Comparison of ENCODE assay signal across 26 mouse cellular contexts in genomic region chr8:11092348-11092747, GRCm38 (mm10).
DNase-seq lines count a peak whose midpoint lies in the region; ATAC-seq and TF ChIP-seq lines count a peak whose summit lies in the region.
"Had no signal": no experiment of that assay in that cellular context is flagged by ENCODE, and none has a peak within 500 bp of the region (broad histone marks: within the 10 kb centered on the region; RNA-seq: fewer than 3 reads in every experiment).

No protein-coding gene starts in this region.

- H3K36me3 ChIP-seq in hindbrain, embryonic 10.5 days = no peaks in the 10 kb centered on the region
- no peaks in the 10 kb centered on the region for H3K36me3 ChIP-seq in hindbrain, embryonic 12.5 days
- H3K36me3 ChIP-seq in liver, embryonic 14.5 days (replicated peaks; ENCODE audit: control insufficient read depth, insufficient read depth, low read depth) = no peaks in the 10 kb centered on the region
- H3K36me3 ChIP-seq: embryonic facial prominence, embryonic 13.5 days; forebrain, embryonic 10.5 days; forebrain, embryonic 15.5 days; midbrain, embryonic 12.5 days had no signal

- peak; percentile 13 for DNase-seq in heart, adult 11 months
- no peak for DNase-seq in heart, adult 9 months (ENCODE audit: low spot score in 2 of 2)
- no peak for DNase-seq in hindbrain, embryonic 10.5 days (ENCODE audit: low spot score)
- no peak for DNase-seq in liver, embryonic 14.5 days (ENCODE audit: low read depth in 3 of 3, low spot score in 3 of 3)
- peak; percentile 37 for DNase-seq in yolk sac, embryonic 10.5 days (ENCODE audit: low spot score)
- no peak for DNase-seq in lung, postnatal 10 days
- DNase-seq: adrenal gland, postnatal 25 days; cerebellum, adult 11-12 months; cerebellum, adult 9-11 months; gastrocnemius, adult 2 months; gastrocnemius, postnatal 36 days; heart, postnatal 14 days; kidney, adult 9 months; kidney, postnatal 10 days; layer of hippocampus, postnatal 36 days; left cerebral cortex, postnatal 4 days; lung, embryonic 14.5 days had no signal

- H3K9me3 ChIP-seq in hindbrain, embryonic 10.5 days = no peaks in the 10 kb centered on the region
- H3K9me3 ChIP-seq in hindbrain, embryonic 12.5 days (replicated peaks) = no peaks in the 10 kb centered on the region
- H3K9me3 ChIP-seq in liver, embryonic 14.5 days (ENCODE audit: control insufficient read depth, low read length) = no peaks in the 10 kb centered on the region
- H3K9me3 ChIP-seq: embryonic facial prominence, embryonic 13.5 days; forebrain, embryonic 10.5 days; forebrain, embryonic 15.5 days; midbrain, embryonic 12.5 days had no signal

- H3K9ac ChIP-seq in hindbrain, embryonic 12.5 days = no peak overlapping the region
- no peak overlapping the region for H3K9ac ChIP-seq in liver, embryonic 14.5 days (replicated peaks)
- H3K9ac ChIP-seq: embryonic facial prominence, embryonic 13.5 days; forebrain, embryonic 15.5 days; hindbrain, embryonic 14.5 days; lung, embryonic 14.5 days; midbrain, embryonic 12.5 days had no signal

- no peak overlapping the region for H3K4me3 ChIP-seq in hindbrain, embryonic 10.5 days
- no peak overlapping the region for H3K4me3 ChIP-seq in hindbrain, embryonic 12.5 days
- no peak overlapping the region for H3K4me3 ChIP-seq in liver, embryonic 14.5 days (ENCODE audit: insufficient read depth in 1 of 2, low read depth in 2 of 2, low read length in 2 of 2)
- H3K4me3 ChIP-seq: embryonic facial prominence, embryonic 13.5 days; forebrain, embryonic 10.5 days; forebrain, embryonic 15.5 days; gastrocnemius, adult 2 months; heart, adult 2 months; midbrain, embryonic 12.5 days had no signal

- no peaks in the 10 kb centered on the region for H3K4me1 ChIP-seq in hindbrain, embryonic 10.5 days (replicated peaks)
- no peaks in the 10 kb centered on the region; the same call in 1 of the 2 replicates for H3K4me1 ChIP-seq in hindbrain, embryonic 12.5 days
- H3K4me1 ChIP-seq in liver, embryonic 14.5 days (replicated peaks; ENCODE audit: control insufficient read depth in 2 of 2, insufficient read depth in 2 of 2, low read length in 1 of 2) = peaks cover 14 to 24% of the 10 kb centered on the region in 2 experiments
- H3K4me1 ChIP-seq: forebrain, embryonic 15.5 days; midbrain, embryonic 12.5 days had no signal

- no peaks in the 10 kb centered on the region for H3K27me3 ChIP-seq in hindbrain, embryonic 10.5 days (ENCODE audit: insufficient read depth, poor library complexity, severe bottlenecking)
- H3K27me3 ChIP-seq in hindbrain, embryonic 12.5 days = no peaks in the 10 kb centered on the region
- no peaks in the 10 kb centered on the region for H3K27me3 ChIP-seq in liver, embryonic 14.5 days (ENCODE audit: control insufficient read depth, insufficient read depth, low read length)
- H3K27me3 ChIP-seq: embryonic facial prominence, embryonic 13.5 days; forebrain, embryonic 15.5 days had no signal

- H3K27ac ChIP-seq in hindbrain, embryonic 10.5 days = peak overlapping the region; percentile 53; the same call in 1 of the 2 replicates
- no peak overlapping the region for H3K27ac ChIP-seq in hindbrain, embryonic 12.5 days
- no peak overlapping the region for H3K27ac ChIP-seq in liver, embryonic 14.5 days
- H3K27ac ChIP-seq: embryonic facial prominence, embryonic 13.5 days; forebrain, embryonic 15.5 days; gastrocnemius, adult 2 months; heart, adult 2 months; hindbrain, embryonic 14.5 days; midbrain, embryonic 12.5 days had no signal

- no peak overlapping the region for H3K4me2 ChIP-seq in hindbrain, embryonic 12.5 days (replicated peaks)
- H3K4me2 ChIP-seq in liver, embryonic 14.5 days (ENCODE audit: low read depth) = no peak overlapping the region
- H3K4me2 ChIP-seq: embryonic facial prominence, embryonic 13.5 days; forebrain, embryonic 15.5 days; hindbrain, embryonic 14.5 days; lung, embryonic 14.5 days; midbrain, embryonic 12.5 days had no signal

- ATAC-seq in hindbrain, embryonic 12.5 days (ENCODE audit: low FRiP score) = no peak
- ATAC-seq in liver, embryonic 14.5 days (ENCODE audit: insufficient read depth) = peak; percentile 64
- no peak for ATAC-seq in CD4-positive, CD25-positive, alpha-beta regulatory T cell, adult 4 months
- ATAC-seq: forebrain, embryonic 15.5 days; intestine, postnatal 0 days had no signal

- no peak for TF ChIP-seq EP300 in liver, embryonic 14.5 days (IDR thresholded peaks at IDR 0.05; ENCODE audit: low read depth)

- WGBS in hindbrain, embryonic 10.5 days = 69% methylated on average over 4 of the region's 4 CpGs
- WGBS in hindbrain, embryonic 12.5 days = 63% methylated on average over 4 of the region's 4 CpGs
- WGBS in liver, embryonic 14.5 days (ENCODE audit: insufficient replicate concordance) = 8% methylated on average over 4 of the region's 4 CpGs

- no peak for TF ChIP-seq CTCF in liver, embryonic 14.5 days (IDR thresholded peaks at IDR 0.05; ENCODE audit: low read depth)

Comparison
In these comparisons a context has a peak if more than half of its experiments do, and no peak if none do; other contexts are left out.
1. DNase-seq: peak in heart, adult 11 months (single experiment) and yolk sac, embryonic 10.5 days (single experiment); none in heart, adult 9 months (0 of 2), hindbrain, embryonic 10.5 days (single experiment), liver, embryonic 14.5 days (0 of 3) and lung, postnatal 10 days (single experiment).